Mouse (Mus musculus) kidney, adult 2 months (tissue): ENCODE data around the gene Gkap1. TPM values are rescaled to one million over a fixed set of nuclear protein-coding genes. Genes with fewer than 3 reads are reported as not detected.
A peak's percentile ranks its signal among the peaks of the same experiment; 100 is the strongest.

ENCODE experiments used
- DNase-seq: peaks from one replicate; pipeline ENCODE4 v3.0.0; 2021
- H3K27ac ChIP-seq: fragments of 200-500 bp; 2 replicates; pipeline ENCODE4 v1.5.1; 2012; ENCODE audit warnings: low read depth, low read length, control low read depth, inconsistent platforms; ENCODE audit not compliant: insufficient read depth
- H3K27me3 ChIP-seq: fragments of 200-500 bp; replicated peaks from 2 replicates; pipeline ENCODE4 v1.6.1; 2012; ENCODE audit warnings: mild to moderate bottlenecking, moderate library complexity, low read length, inconsistent platforms; ENCODE audit not compliant: control insufficient read depth, insufficient read depth
- H3K36me3 ChIP-seq: fragments of 200-500 bp; 2 replicates; pipeline ENCODE4 v1.6.1; 2012; ENCODE audit warnings: mild to moderate bottlenecking, moderate library complexity, low read length, inconsistent platforms; ENCODE audit not compliant: control insufficient read depth, insufficient read depth
- H3K4me1 ChIP-seq: fragments of 200-500 bp; 2 replicates; pipeline ENCODE4 v1.6.1; 2011; ENCODE audit warnings: low read length; ENCODE audit not compliant: control insufficient read depth, insufficient read depth
- H3K4me3 ChIP-seq: fragments of 200-500 bp; 2 replicates; pipeline ENCODE4 v1.5.1; 2011; ENCODE audit warnings: mild to moderate bottlenecking, low read depth, low read length, control low read depth; ENCODE audit not compliant: insufficient read depth
- CTCF ChIP-seq: fragments of 200-500 bp; conservative IDR thresholded peaks from 2 replicates; pipeline ENCODE4 v1.5.1; 2011; ENCODE audit warnings: low read depth, mild to moderate bottlenecking, control low read depth, low read length, moderate library complexity, mixed read lengths; ENCODE audit not compliant: insufficient read depth, insufficient read length
- POLR2A ChIP-seq: fragments of 200-500 bp; IDR thresholded peaks from one replicate; pipeline ENCODE4 v1.6.1; 2011; ENCODE audit warnings: low read depth, low read length, control low read depth
- WGBS: fragments of 180-500 bp; shearing (Covaris S2); methylation state at CpG from one replicate; pipeline ENCODE4 v1.1.7; 2018; 5-methylcytosine and 5-hydroxymethylcytosine counted together
- polyA plus RNA-seq: library from polyadenylated mRNA; depleted of rRNA; stranded (reverse); fragments of >200 nt; gene quantifications from 2 replicates; pipeline ENCODE4 v1.2.3, GENCODE M21; 2012; rRNA removed

Gene Gkap1
- 11.0 and 11.9 TPM in 2 replicates for polyA plus RNA-seq

DNA sequence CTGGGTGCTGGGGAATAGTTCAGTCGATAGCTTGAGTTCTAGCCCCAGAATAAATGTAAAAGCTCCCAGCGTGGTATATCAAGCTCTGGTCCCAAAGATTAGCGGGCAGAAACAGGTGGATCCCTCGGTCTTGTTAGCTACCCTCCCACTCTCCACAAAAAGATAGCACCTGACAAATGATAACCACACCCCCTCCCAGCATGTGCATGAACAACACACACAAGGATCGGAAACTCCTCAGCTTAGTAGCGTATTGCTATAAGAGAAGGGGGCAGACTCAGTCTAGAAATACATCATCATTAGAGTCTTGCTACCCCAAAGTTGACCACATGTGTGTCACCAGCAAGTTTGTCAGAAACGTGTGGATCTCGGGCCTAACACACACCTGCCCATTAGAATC is at the start of gene Gkap1:
Gene Gkap1, minus strand, starts transcription at position 101 of the 400 bp plus-strand sequence.
- Histone ChIP-seq H3K4me1 (peaks cover 5% of the 10 kb centered on the region; the same call in 1 of the 2 replicates), H3K4me3 (peak within 1 kb of the TSS; percentile 100), H3K36me3 (no peaks in the 10 kb centered on the region), H3K27me3 (no peaks in the 10 kb centered on the region), H3K27ac (0 out of 2 replicates have a peak within 1 kb of the TSS, but pooled peaks have one; percentile 51)
- no peak for TF ChIP-seq POLR2A
- TF ChIP-seq CTCF = no peak
- no peak for DNase-seq
- 88% methylated on average over 8 of the region's 8 CpGs for WGBS

DNA sequence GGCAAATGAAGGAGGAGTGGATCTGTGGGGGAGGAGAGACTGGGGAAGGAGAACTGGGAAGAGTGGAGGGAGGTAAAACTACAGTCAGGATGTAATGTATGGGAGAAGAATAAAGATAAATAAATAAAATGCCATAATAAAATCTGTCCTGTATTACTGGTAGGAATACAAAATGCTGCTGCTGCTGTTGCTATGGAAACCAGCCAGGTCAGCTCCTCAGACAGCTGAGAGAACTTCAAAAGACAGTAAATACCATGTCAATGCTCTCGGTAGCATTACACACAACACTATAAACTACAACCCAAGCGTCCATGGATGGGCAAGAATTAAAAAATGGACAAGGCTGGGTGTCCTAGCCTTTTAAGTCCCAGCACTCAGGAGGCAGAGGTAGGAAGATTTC is 42.3 kb upstream of the Gkap1 start:
- 70% methylated on average over 2 of the region's 2 CpGs for WGBS
- no peaks in the 10 kb centered on the region for H3K4me1 ChIP-seq
- TF ChIP-seq CTCF = no peak
- TF ChIP-seq POLR2A = no peak
- H3K27ac ChIP-seq = no peak overlapping the region
- no peaks in the 10 kb centered on the region for H3K36me3 ChIP-seq
- no peak for DNase-seq
- H3K4me3 ChIP-seq = no peak overlapping the region
- no peaks in the 10 kb centered on the region for H3K27me3 ChIP-seq

DNA sequence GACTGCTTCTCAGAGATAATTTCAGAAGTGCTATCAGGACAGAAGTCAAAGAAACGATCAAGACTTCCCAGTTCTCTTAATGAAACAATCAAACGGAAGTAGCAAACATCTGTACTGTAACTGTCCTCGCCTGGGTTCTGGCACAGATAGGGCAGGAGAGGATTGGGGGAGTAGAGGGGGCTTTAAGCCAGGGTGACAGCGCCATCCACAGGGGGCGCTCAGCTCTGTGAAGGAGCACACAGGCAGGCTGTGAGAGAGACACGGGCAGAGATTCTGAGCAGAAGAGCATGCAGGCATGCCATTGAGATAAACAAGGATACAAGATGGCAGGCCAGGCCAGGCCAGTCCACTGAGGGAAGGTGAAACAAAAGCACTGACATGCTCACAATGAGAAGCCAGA is 39.5 kb upstream of the Gkap1 start:
- no peak overlapping the region for H3K4me3 ChIP-seq
- 82% methylated on average over 6 of the region's 6 CpGs for WGBS
- TF ChIP-seq POLR2A (no peak), CTCF (no peak)

DNA sequence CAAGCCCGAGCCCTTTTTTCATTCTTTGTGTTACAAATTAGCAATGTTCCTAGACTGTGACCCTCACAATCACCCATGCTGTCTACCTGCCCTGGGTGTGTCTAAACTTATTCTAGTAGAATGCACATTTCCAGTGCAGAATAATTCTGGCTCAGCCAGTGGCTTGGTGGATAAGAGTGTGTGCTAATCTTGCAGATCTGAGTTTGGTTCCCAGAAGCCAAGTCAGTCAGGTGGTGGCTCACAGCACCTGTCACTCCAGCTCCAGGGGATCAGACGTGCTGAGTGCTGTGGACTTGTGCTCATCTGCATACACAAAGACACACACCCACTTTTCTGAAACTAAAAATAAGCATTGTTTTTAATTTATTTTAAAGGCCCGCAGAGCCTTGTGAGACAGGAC is 38.3 kb upstream of the Gkap1 start:
- Histone ChIP-seq H3K27ac (no peak overlapping the region), H3K4me1 (no peaks in the 10 kb centered on the region), H3K4me3 (no peak overlapping the region), H3K27me3 (no peaks in the 10 kb centered on the region), H3K36me3 (no peaks in the 10 kb centered on the region)
- DNase-seq = no peak
- WGBS = 72% methylated on average over 3 of the region's 3 CpGs
- TF ChIP-seq CTCF (no peak), POLR2A (no peak)

More for the DNA sequence above, 39.5 kb upstream of the Gkap1 start:
- H3K27me3 ChIP-seq = no peaks in the 10 kb centered on the region
- no peaks in the 10 kb centered on the region for H3K4me1 ChIP-seq
- no peak overlapping the region for H3K27ac ChIP-seq
- H3K36me3 ChIP-seq = no peaks in the 10 kb centered on the region
- no peak for DNase-seq

DNA sequence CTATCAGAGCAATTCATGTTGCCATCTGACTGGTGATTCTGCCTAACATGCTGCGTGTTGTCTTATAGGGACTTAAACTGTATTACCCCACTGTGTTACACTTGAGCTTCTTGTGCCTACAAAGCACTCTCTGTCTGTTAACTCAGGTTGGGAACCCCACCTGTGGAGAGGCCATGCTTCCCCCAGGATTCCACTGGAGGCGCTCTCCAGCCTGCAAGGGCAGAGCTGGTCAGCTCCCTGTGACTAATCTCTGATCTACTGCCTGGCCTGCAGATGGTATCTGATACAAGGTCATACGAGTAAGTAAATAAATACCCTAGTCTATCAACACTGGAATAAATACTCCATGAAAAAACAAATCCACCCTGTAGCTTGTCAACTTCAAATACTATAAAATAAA is 35.9 kb upstream of the Gkap1 start:
- no peak for TF ChIP-seq POLR2A

DNA sequence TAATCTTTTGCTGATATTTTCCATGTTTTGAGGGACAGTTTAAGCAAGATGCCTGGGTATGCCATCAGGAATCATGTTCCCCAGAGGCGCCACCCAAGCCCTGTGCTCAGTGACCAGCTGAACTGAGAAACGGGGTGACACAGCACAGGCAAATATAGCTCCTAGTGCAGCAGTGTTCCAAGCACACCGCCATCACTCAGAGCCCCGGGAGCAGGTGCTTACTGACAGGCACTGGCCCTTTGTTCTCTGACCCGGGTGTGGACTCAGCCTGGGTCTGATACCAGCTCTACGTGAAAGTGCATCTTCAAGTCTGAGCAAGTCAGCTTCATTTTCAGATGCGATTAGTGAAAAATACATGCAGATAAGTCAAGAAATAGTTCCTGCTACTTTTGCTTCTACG is 34.0 kb upstream of the Gkap1 start:
- Histone ChIP-seq H3K27ac (no peak overlapping the region), H3K27me3 (no peaks in the 10 kb centered on the region), H3K4me1 (no peaks in the 10 kb centered on the region), H3K4me3 (no peak overlapping the region), H3K36me3 (no peaks in the 10 kb centered on the region)
- TF ChIP-seq POLR2A (no peak), CTCF (no peak)
- no peak for DNase-seq
- WGBS = 80% methylated on average over 8 of the region's 8 CpGs

More for the DNA sequence above, 35.9 kb upstream of the Gkap1 start:
- H3K36me3 ChIP-seq = no peaks in the 10 kb centered on the region
- DNase-seq = peak; percentile 36
- no peak overlapping the region for H3K27ac ChIP-seq
- H3K27me3 ChIP-seq = no peaks in the 10 kb centered on the region
- WGBS = 47% methylated on average over 3 of the region's 3 CpGs
- H3K4me3 ChIP-seq = no peak overlapping the region
- no peaks in the 10 kb centered on the region for H3K4me1 ChIP-seq

DNA sequence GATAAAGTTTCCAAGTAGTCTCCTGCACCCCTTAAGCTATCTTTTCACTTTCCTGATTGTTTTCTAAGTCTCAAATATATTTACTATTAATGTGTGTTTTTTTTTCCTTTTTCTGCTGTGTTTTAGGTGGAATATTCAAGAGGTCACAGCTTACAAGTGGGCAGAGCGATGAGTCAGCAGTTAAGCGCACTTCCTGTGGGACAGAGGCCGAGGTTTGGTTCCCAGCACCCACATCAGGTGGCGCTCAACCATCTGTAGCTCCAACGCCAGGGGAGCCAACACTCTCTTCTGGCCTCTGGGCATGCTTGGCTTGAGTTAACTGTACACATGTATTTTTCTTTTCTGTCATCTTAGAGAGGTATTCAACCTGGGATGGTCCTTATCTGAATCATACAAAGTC is 32.0 kb upstream of the Gkap1 start:
- Histone ChIP-seq H3K4me3 (no peak overlapping the region), H3K4me1 (no peaks in the 10 kb centered on the region), H3K36me3 (no peaks in the 10 kb centered on the region), H3K27me3 (no peaks in the 10 kb centered on the region), H3K27ac (no peak overlapping the region)
- 92% methylated on average over 5 of the region's 5 CpGs for WGBS
- TF ChIP-seq POLR2A (no peak), CTCF (no peak)
- no peak for DNase-seq

DNA sequence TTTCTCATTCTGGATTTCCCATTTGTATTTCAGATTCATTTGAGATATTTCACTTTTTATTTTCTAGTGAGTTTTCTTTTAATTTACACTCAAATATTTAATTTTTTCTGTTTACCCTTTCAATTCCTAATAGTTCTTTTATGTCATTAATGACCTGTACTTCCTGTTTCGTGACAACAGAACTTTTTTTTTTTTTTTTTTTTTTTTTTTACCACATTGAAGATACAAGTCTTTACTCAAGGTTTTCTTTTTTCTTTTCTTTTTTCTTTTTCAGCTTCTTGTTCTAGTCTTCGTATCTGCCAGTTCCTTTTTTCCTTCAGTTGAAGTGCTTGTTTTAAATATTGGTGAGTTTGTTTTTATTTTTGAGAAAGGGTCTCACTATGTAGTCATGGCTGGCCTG is 29.7 kb upstream of the Gkap1 start:
- Histone ChIP-seq H3K27me3 (no peaks in the 10 kb centered on the region), H3K36me3 (no peaks in the 10 kb centered on the region), H3K4me3 (no peak overlapping the region), H3K27ac (no peak overlapping the region), H3K4me1 (no peaks in the 10 kb centered on the region)
- no peak for DNase-seq
- 77% methylated on average over 2 of the region's 2 CpGs for WGBS
- TF ChIP-seq POLR2A (no peak), CTCF (no peak)
